In the genomic region with DNA sequence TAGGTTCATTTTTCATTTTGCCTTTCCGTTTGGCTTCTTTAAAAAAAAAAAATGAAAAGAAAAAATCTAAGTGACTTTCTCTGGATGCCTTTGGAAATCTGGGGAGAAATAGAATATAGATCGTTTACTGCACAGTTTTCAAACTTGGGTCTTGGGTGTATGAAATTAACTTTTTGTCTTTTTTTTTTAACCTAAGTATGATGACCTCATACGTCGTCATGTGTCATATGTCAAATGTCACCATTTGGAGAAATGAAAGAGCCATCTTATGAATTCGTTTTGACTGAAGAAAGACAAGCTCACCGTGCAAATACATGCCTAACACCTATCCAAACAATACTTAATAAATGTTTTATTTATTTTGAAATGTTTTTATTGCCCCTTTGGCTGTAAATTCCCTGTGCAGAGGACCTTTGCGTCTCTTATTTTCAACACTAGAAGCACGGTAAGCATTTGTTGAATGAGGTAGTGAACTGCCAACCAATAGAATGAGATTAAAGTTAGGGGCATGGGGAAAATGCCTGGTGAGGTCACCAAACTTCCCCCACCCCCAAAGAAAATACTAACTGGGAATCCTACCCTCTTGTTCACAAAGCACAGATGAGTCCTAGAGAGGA, we compare ENCODE assay signal across 8 mouse cellular contexts. TPM values are rescaled to one million over a fixed set of nuclear protein-coding genes. Genes with fewer than 3 reads are reported as not detected.
DNase-seq lines count a peak whose midpoint lies in the region; ATAC-seq and TF ChIP-seq lines count a peak whose summit lies in the region.

No protein-coding gene starts in this region.

- peak overlapping the region; percentile 90 for H3K4me3 ChIP-seq in cerebellum, adult 2 months (replicated peaks; ENCODE audit: insufficient read depth, low read depth, low read length)
- H3K4me3 ChIP-seq in testis, adult 2 months (ENCODE audit: control insufficient read depth, low read depth, low read length), result peak overlapping the region; percentile 97
- H3K4me3 ChIP-seq in limb, embryonic 13.5 days, result peak overlapping the region; percentile 97

- WGBS in cerebellum, adult 2 months, result 12% methylated on average over 8 of the region's 8 CpGs
- WGBS in limb, embryonic 13.5 days, result 16% methylated on average over 8 of the region's 8 CpGs

- ATAC-seq in limb, embryonic 13.5 days (ENCODE audit: low FRiP score, low read depth), result no peak

- TF ChIP-seq POLR2A in cerebellum, adult 2 months (IDR thresholded peaks at IDR 0.05; ENCODE audit: borderline replicate concordance, insufficient read depth, low read length), result no peak
- no peak for TF ChIP-seq POLR2A in testis, adult 2 months (IDR thresholded peaks at IDR 0.05; ENCODE audit: control insufficient read depth, low read depth, low read length)

- DNase-seq in cerebellum, adult 2 months, result peak in 1 of 2 experiments; percentile 10
- DNase-seq in cerebellum, adult 18-20 months, result no peak
- no peak for DNase-seq in testis, postnatal 14 days (ENCODE audit: low spot score)
- DNase-seq in retina, embryonic 14.5 days (ENCODE audit: low spot score), result peak; percentile 30
- no peak for DNase-seq in right cerebral cortex, postnatal 36 days (ENCODE audit: low spot score in 2 of 2)
- DNase-seq in thymus, postnatal 25 days, result no peak

- peaks cover 1% of the 10 kb centered on the region; the same call in 1 of the 2 replicates for H3K36me3 ChIP-seq in testis, adult 2 months (ENCODE audit: control insufficient read depth, insufficient read depth, low read length)
- peaks cover under 1% of the 10 kb centered on the region; the same call in 1 of the 2 replicates for H3K36me3 ChIP-seq in limb, embryonic 13.5 days

- H3K27ac ChIP-seq in cerebellum, adult 2 months (ENCODE audit: insufficient read depth, low read length), result peak overlapping the region; percentile 67
- peak overlapping the region; percentile 92; the same call in 1 of the 2 replicates for H3K27ac ChIP-seq in testis, adult 2 months (ENCODE audit: control insufficient read depth, insufficient read depth, low read depth, low read length)
- H3K27ac ChIP-seq in limb, embryonic 13.5 days, result peak overlapping the region; percentile 96

- H3K27me3 ChIP-seq in cerebellum, adult 2 months (ENCODE audit: control insufficient read depth, insufficient read depth, low read length), result no peaks in the 10 kb centered on the region
- no peaks in the 10 kb centered on the region for H3K27me3 ChIP-seq in testis, adult 2 months (ENCODE audit: control insufficient read depth, insufficient read depth, low read length)
- no peaks in the 10 kb centered on the region for H3K27me3 ChIP-seq in limb, embryonic 13.5 days

- TF ChIP-seq CTCF in cerebellum, adult 2 months (IDR thresholded peaks at IDR 0.05; ENCODE audit: borderline replicate concordance, insufficient read depth, low read depth, low read length), result no peak
- TF ChIP-seq CTCF in testis, adult 2 months (IDR thresholded peaks at IDR 0.05; ENCODE audit: control insufficient read depth, insufficient read depth, insufficient replicate concordance, low read depth, low read length), result no peak

- H3K9ac ChIP-seq in limb, embryonic 13.5 days, result peak overlapping the region; percentile 97

- peak overlapping the region; percentile 84 for H3K4me2 ChIP-seq in limb, embryonic 13.5 days (replicated peaks)

- H3K4me1 ChIP-seq in cerebellum, adult 2 months (ENCODE audit: control insufficient read depth, insufficient read depth, low read length), result peaks cover 7% of the 10 kb centered on the region; the same call in 1 of the 2 replicates
- H3K4me1 ChIP-seq in testis, adult 2 months (ENCODE audit: control insufficient read depth, insufficient read depth, low read length), result peaks cover 9% of the 10 kb centered on the region
- H3K4me1 ChIP-seq in limb, embryonic 13.5 days, result peaks cover 30% of the 10 kb centered on the region

- no peaks in the 10 kb centered on the region for H3K9me3 ChIP-seq in limb, embryonic 13.5 days

RNA-seq across cellular contexts. Expression of a gene that starts 0.8 kb away (rescaled TPM):
- polyA plus RNA-seq in cerebellum, adult 2 months (2012; rRNA removed), result 20.4 and 21.3 TPM in 2 replicates
- 6.0 and 6.6 TPM in 2 replicates for polyA plus RNA-seq in testis, adult 2 months (2012; rRNA removed)
- polyA plus RNA-seq in limb, embryonic 13.5 days (2015; fragmentation: Nextera tagmentation; extraction: Ambion mirVana), result 3.7 and 4.3 TPM in 2 replicates

RNA-seq across cellular contexts. Expression of a gene that starts 53.9 kb away (rescaled TPM):
- polyA plus RNA-seq in cerebellum, adult 2 months (2012; rRNA removed), result 1.1 and 2.3 TPM in 2 replicates
- polyA plus RNA-seq in testis, adult 2 months (2012; rRNA removed), result 0.23 and 0.64 TPM in 2 replicates
- polyA plus RNA-seq in limb, embryonic 13.5 days (2015; fragmentation: Nextera tagmentation; extraction: Ambion mirVana), result 91.3 and 119 TPM in 2 replicates

Comparison
In these comparisons a context has a peak if more than half of its experiments do, and no peak if none do; other contexts are left out.
1. RNA of a gene that starts 53.9 kb away (polyA plus RNA-seq): 91.3 to 119 TPM in limb, embryonic 13.5 days; 1.1 to 2.3 TPM in cerebellum, adult 2 months and 0.23 to 0.64 TPM in testis, adult 2 months; every median in the first group is over 10 times any median in the second.
2. Peak in every context shown above with its lines, with median percentiles within 50 percentile points of each other: H3K27ac ChIP-seq and H3K4me3 ChIP-seq.